Mouse (Mus musculus) embryo, embryonic 11.5 days (tissue): ENCODE results near the gene Rars.

Experiments used
- DNase-seq: peaks from one replicate; pipeline ENCODE4 v3.0.0-alpha.2; 2012; ENCODE audit warnings: low read depth, low spot score

Gene Rars

DNA sequence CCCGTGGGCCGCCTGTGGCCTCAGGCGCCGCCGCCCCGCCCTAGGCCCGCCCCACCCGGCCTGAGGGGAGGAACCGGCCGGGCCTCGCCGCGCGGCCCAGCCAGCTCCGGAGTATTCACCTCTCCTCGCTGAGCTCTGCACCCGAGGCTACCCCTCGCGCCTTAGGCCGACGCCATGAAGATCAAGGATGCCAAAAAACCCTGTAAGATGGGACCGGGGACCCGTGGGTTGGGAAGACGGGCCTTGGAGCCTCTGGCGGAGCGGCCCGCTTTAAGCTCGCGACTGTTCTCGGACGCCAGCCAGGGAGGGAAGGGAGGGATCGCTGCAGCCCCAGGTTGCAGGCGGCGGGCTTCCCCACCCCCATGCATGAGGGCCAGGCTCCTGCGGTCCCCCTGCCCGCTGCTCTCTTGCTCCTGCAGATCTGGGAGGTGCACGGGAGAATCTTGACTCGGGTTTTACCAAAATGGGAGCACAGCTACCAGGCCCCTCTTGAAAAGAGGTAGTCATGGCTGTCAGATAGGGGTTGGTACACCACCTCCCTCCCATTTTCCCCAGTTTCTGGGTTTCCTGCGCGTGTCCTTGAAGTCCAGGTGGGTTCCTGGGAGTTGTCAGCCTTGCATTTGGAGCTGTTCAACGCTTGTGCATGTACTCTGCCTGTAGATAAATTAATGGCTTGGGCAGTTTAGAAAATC, 64.4 kb downstream of the Rars start:
- peak; percentile 51 for DNase-seq

GRCm38 (mm10) chr11:35769188-35769745, 65.0 kb downstream of the Rars start, which contains the start of gene Pank3:
Gene Pank3 (plus strand): TSS chr11:35769484.
- peak; percentile 96 for DNase-seq

DNA sequence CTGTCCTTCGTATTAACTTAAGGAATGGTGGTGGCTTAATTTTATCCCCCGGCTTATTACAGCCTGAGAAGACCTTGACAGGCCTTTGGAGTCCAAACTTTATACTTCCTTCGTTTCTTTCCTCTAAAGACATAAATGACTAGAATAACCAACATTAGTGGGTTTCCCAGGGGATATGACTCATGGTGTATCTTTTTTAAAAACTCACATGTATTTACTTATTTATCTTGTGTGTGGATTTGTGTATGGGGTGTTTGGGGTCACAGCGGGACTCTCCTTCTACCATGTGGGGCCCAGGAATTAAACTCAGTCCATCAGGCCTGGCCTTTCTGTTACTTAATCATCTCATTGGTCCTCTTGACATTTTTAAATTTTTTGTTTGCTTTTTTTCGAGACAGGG, 67.5 kb downstream of the Rars start:
- no peak for DNase-seq

DNA sequence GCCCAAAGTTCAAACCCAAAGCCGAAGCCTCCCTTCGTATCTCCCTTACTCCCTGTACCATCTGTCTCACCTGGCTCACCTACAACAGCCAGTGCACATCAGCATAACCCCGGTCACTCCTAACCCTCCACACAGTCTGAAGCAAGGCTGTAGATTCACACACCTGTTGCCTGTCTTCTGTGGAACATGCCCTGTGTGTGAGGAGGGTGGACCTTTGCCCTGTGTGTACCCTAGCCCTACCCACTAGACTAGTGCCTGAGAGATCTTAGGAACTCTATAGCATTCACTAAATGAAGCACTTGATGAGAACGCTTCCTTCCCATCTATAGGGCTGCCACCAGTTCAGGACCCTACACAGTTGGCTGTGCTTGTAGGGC, 73.7 kb downstream of the Rars start:
- no peak for DNase-seq

- DNase-seq, result no peak
Measured at GRCm38 (mm10) chr11:35760001-35760626, 74.2 kb downstream of the Rars start.
